Mouse (Mus musculus) kidney, postnatal 25 days (tissue): Measurements from ENCODE around the gene Thbs4.

Experiments used
- DNase-seq, 2 experiments: peaks; one replicate each; pipeline ENCODE4 v3.0.0; 2021; ENCODE audit warnings: mixed read lengths in 2 of 2

The Thbs4 gene

DNA sequence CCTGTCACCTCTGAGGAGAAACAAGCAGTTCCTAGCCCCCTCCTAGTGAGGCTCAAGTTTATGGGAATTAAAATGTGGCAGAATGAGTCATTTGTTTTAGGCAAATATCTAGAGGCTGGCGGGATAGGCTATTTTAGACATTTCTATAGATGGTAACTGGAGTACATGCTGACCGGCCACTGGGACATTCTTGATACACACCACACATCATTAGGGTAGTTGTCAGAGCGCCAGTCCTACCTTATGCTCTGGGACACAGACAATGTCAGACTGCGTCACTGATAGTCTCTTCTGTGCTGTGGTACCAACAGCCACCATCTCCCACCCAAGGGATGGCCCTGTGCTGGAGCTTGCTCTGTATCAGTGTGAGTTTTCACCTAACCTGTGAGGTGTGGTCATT, 35.5 kb downstream of the Thbs4 start:
- no peak for DNase-seq

- no peak for DNase-seq
Measured at GRCm38 (mm10) chr13:92757972-92758585, 36.5 kb downstream of the Thbs4 start.

DNA sequence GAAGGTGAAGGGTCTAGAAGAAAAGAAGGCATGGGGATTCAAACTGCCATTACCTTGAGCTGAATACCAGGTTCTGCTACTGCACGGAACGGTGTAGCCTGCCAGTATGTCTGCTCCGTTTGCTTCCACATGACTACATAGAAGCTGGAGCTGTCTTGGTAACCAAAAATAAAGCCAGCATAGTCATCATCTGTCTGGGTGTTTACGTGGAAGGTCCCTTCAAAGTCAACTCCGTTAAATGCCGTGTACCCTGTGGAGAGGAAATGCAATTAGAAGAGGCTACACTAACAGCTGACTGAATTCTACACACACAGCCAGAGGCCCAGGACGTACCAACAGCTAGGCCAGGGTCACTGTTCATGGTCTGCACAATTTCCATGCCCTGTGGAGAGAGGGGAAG, 39.6 kb downstream of the Thbs4 start:
- no peak for DNase-seq

- DNase-seq = no peak
Measured at GRCm38 (mm10) chr13:92753676-92754075, 40.9 kb downstream of the Thbs4 start.

DNA sequence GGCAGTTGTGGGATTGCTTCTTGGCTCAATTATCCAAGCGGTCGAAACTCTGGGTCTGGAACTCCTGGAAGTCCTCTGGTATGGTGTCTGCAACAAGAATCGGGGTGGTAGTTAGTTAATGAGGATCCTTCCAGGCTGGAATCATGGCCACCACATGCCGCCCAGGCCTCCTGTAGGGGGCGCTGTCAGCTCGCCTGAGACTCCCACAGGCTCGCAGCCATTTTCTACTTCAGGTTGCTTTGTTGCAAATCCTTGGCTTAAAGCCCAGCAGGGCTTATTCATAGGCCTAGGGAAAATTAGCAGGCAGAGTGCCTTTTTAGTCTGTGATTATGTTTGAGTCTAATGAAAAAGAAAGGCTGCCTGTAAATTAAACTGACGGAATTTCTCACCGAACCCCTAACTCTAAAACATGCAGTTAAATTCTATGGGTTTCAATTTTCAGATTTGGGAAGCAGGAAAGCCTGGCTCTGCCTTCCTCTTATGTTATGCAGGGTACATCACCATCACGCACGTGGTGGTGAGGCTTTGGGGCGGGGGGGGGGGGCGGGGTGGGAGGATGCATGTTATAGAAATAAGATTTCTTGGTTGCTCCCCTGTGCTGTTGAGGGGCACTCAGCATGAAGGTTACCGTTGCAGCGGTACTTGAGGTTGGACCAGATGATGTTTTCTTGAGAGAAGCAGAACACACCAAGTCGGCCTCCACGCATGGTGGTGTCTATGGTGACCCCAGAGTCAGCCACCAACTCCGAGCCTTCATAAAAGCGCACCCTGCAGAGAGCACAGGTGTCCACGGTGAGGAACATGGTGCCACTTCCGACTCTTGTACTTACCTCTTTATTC, 42.7 kb downstream of the Thbs4 start:
- DNase-seq = peak; percentile 76

GRCm38 (mm10) chr13:92750976-92751518, 43.6 kb downstream of the Thbs4 start:
- DNase-seq = peak; percentile 59 to 76

DNA sequence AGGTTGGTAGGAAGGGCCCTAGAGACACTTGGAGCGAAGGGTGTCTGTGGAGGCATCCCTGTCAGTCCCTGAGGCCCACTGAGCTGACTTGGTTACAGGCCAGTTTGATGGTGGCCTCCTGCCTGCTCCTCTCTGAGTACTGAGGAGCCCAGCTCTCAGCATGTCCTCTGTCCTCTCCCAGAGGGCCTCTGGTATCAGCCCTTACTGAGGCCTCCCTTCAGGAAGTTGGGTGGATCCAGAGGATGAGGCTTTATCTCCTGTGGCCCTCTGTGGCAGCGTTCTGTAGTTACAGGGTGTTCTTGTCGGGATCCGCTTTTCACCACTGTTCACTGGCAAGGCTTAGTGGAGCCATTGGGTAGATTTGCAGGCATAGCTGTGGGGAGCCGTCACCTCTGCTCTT, 51.3 kb downstream of the Thbs4 start:
- DNase-seq = no peak

DNA sequence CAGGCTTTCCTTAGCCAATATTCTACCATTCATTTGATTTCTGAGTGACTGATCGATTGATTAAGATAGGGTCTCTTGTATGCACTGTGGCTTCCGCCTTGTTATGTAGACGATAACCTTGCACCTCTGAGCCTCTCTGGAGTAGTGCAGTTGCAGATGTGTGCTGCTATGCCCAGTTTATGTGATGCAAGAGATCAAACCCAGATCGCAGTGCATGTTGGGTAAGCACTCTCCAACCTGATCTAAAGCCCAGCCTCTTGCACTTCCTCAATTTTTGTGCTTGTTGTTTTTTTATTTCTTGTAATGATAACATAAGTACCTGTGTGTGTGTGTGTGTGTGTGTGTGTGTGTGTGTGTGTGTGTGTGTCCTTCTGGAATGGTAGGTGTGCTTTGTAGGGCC, 51.7 kb downstream of the Thbs4 start:
- no peak for DNase-seq

- peak in 1 of 2 experiments; percentile 27 for DNase-seq
Measured at GRCm38 (mm10) chr13:92740671-92741270, 53.8 kb downstream of the Thbs4 start.

DNA sequence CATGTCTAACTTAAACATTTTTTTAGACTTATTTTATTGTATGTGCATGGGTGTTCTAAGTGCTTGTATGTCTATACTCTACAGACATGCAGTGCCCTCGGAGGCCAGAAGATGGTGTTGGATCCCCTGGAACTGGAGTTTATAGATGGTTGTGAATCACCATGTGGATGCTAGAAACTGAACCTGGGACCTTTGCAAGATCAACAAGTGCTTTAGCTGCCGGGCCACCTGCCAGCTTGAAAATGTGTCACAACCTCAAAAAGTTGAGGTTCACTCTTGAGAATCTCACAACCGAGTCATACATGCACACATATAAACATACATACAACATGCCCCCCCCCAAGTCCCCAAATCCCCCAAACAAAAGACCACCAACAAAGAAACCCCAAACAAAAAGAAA, 54.8 kb downstream of the Thbs4 start:
- no peak for DNase-seq

DNA sequence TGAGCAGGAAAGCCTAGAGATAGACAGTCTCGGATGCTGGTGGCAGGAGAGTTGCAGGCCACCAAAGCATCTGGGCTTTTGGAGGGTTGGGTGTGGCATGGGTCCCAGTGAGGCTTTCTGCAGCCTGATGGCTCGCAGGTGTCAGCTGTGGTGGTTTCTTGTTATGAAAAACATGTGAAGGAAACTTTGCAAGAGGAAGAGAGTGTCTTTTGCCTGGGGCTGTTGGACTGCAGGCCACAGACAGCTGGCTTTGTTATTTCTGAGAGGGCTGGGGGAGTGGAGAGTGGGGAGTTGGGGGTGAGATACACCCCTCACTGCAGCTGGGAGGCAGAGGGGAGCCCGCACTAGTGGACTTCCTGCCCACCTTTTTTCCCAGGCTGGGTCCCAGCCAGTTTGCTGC, 55.8 kb downstream of the Thbs4 start:
- DNase-seq = no peak

- no peak for DNase-seq
Measured at GRCm38 (mm10) chr13:92736516-92737300, 57.9 kb downstream of the Thbs4 start.

- DNase-seq = no peak
Measured at GRCm38 (mm10) chr13:92735693-92736092, 58.9 kb downstream of the Thbs4 start.

GRCm38 (mm10) chr13:92733741-92734140, 60.9 kb downstream of the Thbs4 start:
- no peak for DNase-seq

DNA sequence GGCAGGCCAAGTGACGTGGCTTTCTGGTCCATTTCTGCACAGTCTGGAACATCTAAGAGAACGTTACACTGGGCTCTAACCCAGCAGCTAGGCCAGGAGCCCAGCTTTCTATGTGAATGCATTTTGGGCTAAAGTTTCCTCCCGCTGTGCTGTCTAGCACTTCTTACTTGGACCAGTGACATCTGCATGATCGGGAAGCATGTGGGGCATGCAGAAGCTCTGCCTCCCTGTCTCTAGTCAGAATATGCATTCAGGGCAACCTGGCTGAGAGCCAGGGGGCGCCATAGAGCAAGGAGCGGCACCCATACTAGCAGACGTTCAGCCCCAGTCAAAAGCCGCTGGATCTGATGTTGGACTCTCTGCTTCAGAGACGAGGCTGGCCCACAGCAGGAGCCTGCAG, 61.4 kb downstream of the Thbs4 start:
- DNase-seq = peak; percentile 60 to 64

DNA sequence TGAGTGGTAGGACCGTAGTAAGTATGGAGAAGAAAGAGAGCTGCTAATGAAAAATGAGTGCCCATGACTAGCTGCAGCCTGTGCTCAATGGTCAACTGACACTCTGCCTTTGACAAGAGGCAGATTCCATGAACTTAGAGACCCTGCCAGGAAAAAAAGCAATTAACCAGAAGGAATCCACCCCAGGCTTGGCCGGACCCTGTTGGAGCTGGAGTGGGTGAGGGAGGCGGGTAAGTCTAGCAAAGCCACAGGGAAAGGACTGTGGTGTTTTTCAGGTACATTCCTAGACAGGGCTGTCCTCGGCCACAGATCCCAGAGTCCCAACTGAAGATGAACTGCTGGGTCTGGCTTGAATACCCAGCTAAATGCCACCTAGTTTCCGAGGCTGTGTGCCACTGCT, 61.8 kb downstream of the Thbs4 start:
- no peak for DNase-seq

GRCm38 (mm10) chr13:92731811-92732210, 62.8 kb downstream of the Thbs4 start:
- no peak for DNase-seq

- DNase-seq = no peak
Measured at GRCm38 (mm10) chr13:92729811-92730210, 64.8 kb downstream of the Thbs4 start.

GRCm38 (mm10) chr13:92722389-92722788, 72.2 kb downstream of the Thbs4 start:
- DNase-seq = no peak

DNA sequence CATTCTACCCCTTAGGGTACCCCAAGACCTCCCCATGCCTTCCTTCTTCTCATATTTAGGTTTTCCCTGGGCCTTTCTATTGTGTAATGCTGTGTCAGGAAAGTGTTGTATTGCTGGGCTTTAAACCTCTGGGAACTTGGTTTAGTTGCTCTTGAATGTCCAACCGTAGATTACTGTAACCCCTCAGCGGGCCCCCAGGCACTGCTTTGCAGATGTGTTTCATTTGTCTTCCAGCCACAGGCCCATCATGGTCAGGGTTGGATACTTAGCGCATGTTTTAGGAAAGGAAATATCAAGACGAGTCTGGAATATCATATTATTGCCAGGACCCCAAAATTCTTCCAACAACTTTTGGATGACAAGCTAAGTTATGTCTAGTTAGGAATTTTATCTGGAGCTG, 73.6 kb downstream of the Thbs4 start:
- DNase-seq = no peak

DNA sequence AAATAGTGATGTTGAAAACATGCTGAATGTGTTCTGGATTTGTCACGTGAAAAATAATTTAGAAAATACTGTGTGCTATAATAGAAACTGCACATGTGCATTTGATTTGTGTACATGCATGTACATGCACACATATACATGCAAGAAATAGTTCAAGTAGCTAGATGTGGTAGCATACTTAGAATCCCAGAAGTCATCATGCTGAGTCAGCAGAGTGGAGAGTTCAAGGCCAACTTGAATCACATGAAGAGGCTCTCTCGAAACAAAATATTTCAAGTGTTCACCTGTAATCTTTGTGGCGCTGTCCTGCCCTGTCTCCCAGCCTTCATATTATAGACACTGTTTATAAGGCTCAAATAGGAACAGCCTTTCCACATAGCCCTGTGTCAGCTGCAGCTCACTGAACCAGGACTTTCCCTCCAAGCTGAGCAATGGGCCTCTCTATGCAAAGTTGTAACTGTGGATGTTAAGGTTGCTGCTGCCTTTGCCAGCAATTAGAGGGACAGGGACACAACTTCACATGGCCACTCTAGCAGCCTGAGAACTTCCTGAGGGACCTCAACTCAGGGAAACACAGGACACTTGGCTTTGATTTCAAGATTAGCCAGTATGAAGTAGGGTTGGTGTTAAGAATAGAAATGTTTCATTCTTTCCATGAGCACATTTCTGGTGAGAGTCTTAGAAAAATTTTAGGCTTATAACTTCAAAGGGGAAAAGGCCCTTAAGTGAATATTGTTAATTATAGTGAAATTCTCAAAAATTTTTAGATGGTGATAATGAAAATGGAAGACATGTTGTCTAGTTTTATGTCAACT, 76.6 kb downstream of the Thbs4 start:
- DNase-seq = no peak

- no peak for DNase-seq
Measured at GRCm38 (mm10) chr13:92712619-92713018, 82.0 kb downstream of the Thbs4 start.
